Mouse (Mus musculus): ENCODE data around the gene Pth2. TPM values are rescaled to one million over a fixed set of nuclear protein-coding genes. Genes with fewer than 3 reads are reported as not detected.
A peak's percentile ranks its signal among the peaks of the same experiment; 100 is the strongest.
"Not testable (repeated sequence)": the region's sequence is repeated elsewhere in the genome, so short reads cannot be mapped to it uniquely, and the experiment has no call there.

The Pth2 gene
- polyA plus RNA-seq, 1 experiment: not detected

DNA sequence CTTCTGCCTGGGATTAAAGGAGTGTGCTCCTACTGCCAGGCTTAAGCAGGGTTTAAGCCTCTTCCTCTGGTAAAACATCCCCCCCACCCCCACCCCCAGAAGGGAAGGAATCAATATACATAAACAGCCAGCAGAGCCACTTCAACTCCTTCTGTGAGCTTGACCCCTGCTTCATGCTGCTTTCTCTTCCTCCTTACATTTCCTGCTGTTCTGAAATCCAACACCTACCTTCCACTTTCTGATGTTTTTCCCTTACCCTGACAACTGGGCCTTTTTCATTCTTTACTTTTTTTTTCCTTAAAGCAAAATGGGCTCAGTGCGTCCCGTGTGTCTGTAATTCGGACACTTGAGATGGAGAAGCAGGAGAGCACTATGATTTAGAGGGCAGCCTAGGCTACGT is 30.5 kb upstream of the Pth2 start:
- no peak for TF ChIP-seq POLR2A (IDR thresholded peaks at IDR 0.05; ENCODE audit: low read depth, low read length)
- TF ChIP-seq CTCF (IDR thresholded peaks at IDR 0.05; ENCODE audit: borderline replicate concordance, insufficient read depth, low read length): no peak
- Histone ChIP-seq H3K27ac (ENCODE audit: insufficient read depth, low read length) (no peak overlapping the region), H3K4me3 (ENCODE audit: insufficient read depth, low read length) (no peak overlapping the region), H3K4me1 (ENCODE audit: control insufficient read depth, insufficient read depth, low read length) (no peaks in the 10 kb centered on the region)

DNA sequence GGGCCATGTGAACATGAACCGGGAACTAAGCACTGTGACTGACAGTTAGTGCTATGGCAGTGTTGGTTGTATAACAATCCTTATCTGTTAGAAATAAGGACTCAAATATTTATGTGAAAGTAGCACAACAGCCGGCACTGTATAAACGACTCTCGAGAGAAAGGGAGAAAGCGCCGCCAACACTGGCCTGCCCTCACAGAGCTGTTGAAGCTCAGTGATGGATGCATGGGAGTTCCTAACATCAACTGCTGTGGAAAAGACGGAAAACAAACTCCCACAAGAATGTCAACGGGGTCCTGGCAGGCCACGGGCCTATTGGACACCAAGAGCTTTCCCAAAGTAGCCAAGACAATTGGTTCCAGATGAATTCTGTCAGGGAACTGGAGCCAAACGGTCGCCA is 29.5 kb upstream of the Pth2 start:
- Histone ChIP-seq H3K4me1 (ENCODE audit: control insufficient read depth, insufficient read depth, low read length) (no peaks in the 10 kb centered on the region), H3K4me3 (ENCODE audit: insufficient read depth, low read length) (no peak overlapping the region), H3K27ac (ENCODE audit: insufficient read depth, low read length) (no peak overlapping the region)
- TF ChIP-seq CTCF (IDR thresholded peaks at IDR 0.05; ENCODE audit: borderline replicate concordance, insufficient read depth, low read length): no peak
- TF ChIP-seq POLR2A (IDR thresholded peaks at IDR 0.05; ENCODE audit: low read depth, low read length): no peak

DNA sequence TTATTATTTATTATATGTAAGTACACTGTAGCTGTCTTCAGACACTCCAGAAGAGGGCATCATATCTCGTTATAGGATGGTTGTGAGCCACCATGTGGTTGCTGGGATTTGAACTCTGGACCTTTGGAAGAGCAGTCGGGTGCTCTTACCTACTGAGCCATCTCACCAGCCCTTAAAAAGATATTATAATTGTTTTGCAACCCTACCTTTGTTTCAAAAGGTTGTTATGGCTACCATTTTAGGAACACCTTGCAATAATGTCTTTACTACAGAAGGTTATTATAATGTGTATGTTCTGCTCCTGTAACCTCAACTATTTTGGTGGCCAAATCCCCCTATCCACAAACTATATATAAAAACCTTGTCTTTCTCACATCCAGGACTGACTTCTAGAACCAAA is 27.7 kb upstream of the Pth2 start:
- not testable (repeated sequence) for H3K27ac ChIP-seq (ENCODE audit: insufficient read depth, low read length); H3K4me1 ChIP-seq (ENCODE audit: control insufficient read depth, insufficient read depth, low read length); H3K4me3 ChIP-seq (ENCODE audit: insufficient read depth, low read length)

DNA sequence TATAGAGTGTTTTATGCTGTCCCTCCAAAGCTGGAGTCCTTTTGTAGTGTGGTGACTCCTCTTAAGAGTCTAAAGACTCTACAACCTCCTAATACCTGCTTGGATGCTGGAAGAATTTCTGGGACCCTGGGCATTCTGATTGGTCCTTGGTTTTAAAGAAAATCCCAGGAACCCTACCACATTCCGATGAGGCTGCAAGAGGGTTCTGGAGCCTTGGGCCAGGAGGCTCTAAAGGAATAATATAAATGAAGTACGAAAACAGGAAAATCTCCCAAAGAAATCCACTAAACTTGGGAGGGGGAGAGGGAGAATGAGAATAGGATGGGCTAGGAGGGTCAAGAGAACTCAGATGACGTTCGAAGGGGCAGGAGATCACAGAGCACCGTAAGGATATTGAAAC is 27.2 kb upstream of the Pth2 start:
- Histone ChIP-seq H3K4me3 (ENCODE audit: insufficient read depth, low read length) (peak overlapping the region; percentile 72), H3K27ac (ENCODE audit: insufficient read depth, low read length) (peak overlapping the region; percentile 83), H3K4me1 (ENCODE audit: control insufficient read depth, insufficient read depth, low read length) (no peaks in the 10 kb centered on the region)
- TF ChIP-seq CTCF (IDR thresholded peaks at IDR 0.05; ENCODE audit: borderline replicate concordance, insufficient read depth, low read length) (no peak), POLR2A (IDR thresholded peaks at IDR 0.05; ENCODE audit: low read depth, low read length) (no peak; the same call in 1 of the 2 replicates)

DNA sequence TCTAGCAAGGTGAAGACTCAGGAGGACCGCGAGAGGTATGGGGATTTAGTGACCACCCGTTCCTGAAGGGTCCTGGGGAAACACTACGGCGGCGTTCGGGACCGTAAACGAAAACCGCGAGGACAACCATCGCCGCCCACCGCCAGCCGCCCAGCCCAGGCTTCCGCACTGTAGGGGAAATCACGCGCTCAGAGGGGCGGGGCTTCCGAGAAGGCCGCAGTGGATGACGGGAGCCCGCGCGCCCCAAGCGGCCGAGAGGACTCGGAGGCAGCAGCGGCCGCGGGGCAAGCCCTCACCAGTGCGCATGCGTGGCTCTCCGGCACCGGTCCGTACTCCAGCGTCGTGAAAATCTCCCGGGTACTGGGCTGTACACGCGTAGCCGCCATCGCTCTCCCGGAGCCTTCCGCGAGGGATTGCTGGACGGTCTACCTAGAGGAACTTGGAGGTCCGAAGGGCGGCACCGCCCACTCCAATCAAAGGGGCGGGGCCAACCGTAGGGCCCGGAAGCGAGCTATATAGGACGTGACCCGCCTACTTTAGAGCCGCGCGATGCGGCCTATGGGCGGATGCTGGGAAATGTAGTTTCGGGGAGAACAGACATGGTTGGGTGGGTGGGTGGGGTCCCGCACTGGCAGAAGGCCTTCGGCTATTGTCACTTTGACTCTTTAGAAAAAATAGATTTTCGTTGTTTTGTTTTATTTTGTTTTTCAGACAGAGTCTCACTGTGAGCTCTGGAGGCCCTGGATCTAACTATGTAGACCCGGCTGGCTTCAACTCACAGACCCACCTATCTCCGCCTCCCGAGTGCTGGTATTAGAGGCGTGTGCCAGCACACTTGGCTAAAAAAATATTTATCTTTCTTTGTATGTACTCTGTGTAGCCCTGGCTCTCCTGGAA is 26.5 kb upstream of the Pth2 start, which contains the start of the genes Pih1d1 and Aldh16a1:
Pih1d1 (plus strand) TSS at position 208 of the 897 bp plus-strand sequence.
Aldh16a1 (minus strand) TSS at position 489 of the 897 bp plus-strand sequence.
- TF ChIP-seq POLR2A (IDR thresholded peaks at IDR 0.05; ENCODE audit: low read depth, low read length) (peak; percentile 85), CTCF (IDR thresholded peaks at IDR 0.05; ENCODE audit: borderline replicate concordance, insufficient read depth, low read length) (no peak)
- H3K27ac ChIP-seq (ENCODE audit: insufficient read depth, low read length): peak within 1 kb of the TSS; percentile 95
- H3K4me1 ChIP-seq (ENCODE audit: control insufficient read depth, insufficient read depth, low read length): no peaks in the 10 kb centered on the region
- peak within 1 kb of the TSS; percentile 72 for H3K4me3 ChIP-seq (ENCODE audit: insufficient read depth, low read length)

DNA sequence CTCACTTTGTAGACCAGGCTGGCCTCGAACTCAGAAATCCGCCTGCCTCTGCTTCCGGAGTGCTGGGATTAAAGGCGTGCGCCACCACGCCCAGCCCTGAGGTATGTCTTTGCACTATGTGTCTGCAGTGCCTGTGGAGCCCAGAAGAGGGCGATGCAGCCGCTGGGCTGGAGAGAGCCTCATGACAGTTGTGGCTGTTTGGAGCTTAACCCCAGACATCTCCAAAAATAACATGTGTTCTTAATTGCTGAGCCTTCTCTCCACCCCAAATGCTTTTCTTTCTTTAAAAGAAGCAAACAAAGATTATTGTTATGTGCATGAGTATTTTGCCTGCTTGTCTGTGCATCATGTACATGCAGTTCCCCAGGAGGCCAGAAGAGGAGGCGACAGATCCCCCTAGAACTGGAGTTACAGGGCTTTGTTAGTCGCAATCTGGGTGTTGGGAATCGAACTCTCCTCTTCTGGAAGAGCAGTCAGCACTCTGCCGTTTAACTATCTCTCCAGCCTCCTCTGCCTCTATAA is 25.7 kb upstream of the Pth2 start:
- TF ChIP-seq POLR2A (IDR thresholded peaks at IDR 0.05; ENCODE audit: low read depth, low read length) (no peak), CTCF (IDR thresholded peaks at IDR 0.05; ENCODE audit: borderline replicate concordance, insufficient read depth, low read length) (peak; percentile 51; the same call in 1 of the 2 replicates)
- H3K27ac ChIP-seq (ENCODE audit: insufficient read depth, low read length): no peak overlapping the region

DNA sequence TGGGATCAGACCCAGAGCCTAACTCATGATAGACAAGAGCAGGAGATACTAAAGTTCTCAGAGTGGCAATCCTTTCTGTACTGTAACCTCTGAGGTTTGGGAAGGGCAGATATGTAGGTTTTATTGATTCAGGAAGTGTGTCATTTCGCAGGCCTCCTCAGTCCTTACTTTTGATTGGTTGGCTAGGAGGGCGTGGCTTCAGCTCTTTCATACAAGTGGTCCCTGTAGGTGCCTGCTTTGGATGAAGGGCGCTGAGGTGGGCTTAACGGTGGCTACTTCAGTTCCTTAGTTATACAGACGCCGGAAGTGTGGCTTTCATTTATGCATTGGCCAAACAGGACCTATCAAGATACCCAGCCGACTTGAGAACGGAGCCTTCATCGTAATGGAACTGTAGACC is 25.2 kb upstream of the Pth2 start:
- Histone ChIP-seq H3K4me1 (ENCODE audit: control insufficient read depth, insufficient read depth, low read length) (no peaks in the 10 kb centered on the region), H3K27ac (ENCODE audit: insufficient read depth, low read length) (no peak overlapping the region), H3K4me3 (ENCODE audit: insufficient read depth, low read length) (no peak overlapping the region)
- TF ChIP-seq POLR2A (IDR thresholded peaks at IDR 0.05; ENCODE audit: low read depth, low read length) (no peak; the same call in 1 of the 2 replicates), CTCF (IDR thresholded peaks at IDR 0.05; ENCODE audit: borderline replicate concordance, insufficient read depth, low read length) (no peak)

More for the DNA sequence above, 25.7 kb upstream of the Pth2 start:
- H3K4me1 ChIP-seq (ENCODE audit: control insufficient read depth, insufficient read depth, low read length): no peaks in the 10 kb centered on the region
- H3K4me3 ChIP-seq (ENCODE audit: insufficient read depth, low read length): peak overlapping the region; percentile 38

DNA sequence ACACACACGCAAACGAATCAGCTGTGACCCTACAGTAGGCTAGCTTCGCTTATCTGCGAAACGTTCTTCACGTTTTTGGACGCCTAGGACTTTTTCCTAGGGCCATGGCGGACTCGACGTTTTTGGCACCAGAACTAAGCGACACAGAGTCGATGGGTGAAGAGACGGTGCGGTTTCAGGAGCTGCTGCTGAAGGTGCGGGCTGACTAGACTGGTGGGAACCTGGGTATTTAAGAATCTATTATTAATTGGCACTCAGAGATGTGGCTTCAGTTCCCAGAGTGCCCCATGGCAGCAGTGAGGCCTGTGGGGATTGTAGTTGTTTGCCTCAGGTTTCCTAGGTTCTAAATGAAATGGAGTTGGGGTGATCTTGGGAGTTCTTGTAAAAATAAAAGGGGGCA is 24.6 kb upstream of the Pth2 start:
- Histone ChIP-seq H3K4me3 (ENCODE audit: insufficient read depth, low read length) (no peak overlapping the region), H3K4me1 (ENCODE audit: control insufficient read depth, insufficient read depth, low read length) (no peaks in the 10 kb centered on the region), H3K27ac (ENCODE audit: insufficient read depth, low read length) (no peak overlapping the region)
- TF ChIP-seq POLR2A (IDR thresholded peaks at IDR 0.05; ENCODE audit: low read depth, low read length) (no peak), CTCF (IDR thresholded peaks at IDR 0.05; ENCODE audit: borderline replicate concordance, insufficient read depth, low read length) (no peak)

DNA sequence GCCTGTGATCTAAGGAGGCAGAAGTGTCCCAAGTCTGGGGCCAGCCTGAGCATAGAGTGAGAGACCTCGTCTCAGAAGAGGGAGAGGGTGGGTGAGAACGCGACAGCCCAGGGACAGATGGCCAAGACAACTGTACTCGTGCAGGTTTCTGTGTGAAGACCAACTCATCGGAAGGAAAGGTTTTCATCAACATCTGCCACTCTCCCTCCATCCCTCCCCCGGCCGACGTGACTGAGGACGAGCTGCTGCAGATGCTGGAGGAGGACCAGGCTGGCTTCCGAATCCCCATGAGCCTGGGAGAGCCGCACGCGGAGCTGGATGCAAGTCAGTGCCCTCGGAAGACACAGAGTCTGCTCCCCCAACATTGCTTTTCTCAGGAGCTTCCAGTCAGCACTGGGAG is 23.3 kb upstream of the Pth2 start:
- Histone ChIP-seq H3K27ac (ENCODE audit: insufficient read depth, low read length) (no peak overlapping the region), H3K4me1 (ENCODE audit: control insufficient read depth, insufficient read depth, low read length) (no peaks in the 10 kb centered on the region), H3K4me3 (ENCODE audit: insufficient read depth, low read length) (no peak overlapping the region)
- TF ChIP-seq CTCF (IDR thresholded peaks at IDR 0.05; ENCODE audit: borderline replicate concordance, insufficient read depth, low read length) (no peak), POLR2A (IDR thresholded peaks at IDR 0.05; ENCODE audit: low read depth, low read length) (no peak)

DNA sequence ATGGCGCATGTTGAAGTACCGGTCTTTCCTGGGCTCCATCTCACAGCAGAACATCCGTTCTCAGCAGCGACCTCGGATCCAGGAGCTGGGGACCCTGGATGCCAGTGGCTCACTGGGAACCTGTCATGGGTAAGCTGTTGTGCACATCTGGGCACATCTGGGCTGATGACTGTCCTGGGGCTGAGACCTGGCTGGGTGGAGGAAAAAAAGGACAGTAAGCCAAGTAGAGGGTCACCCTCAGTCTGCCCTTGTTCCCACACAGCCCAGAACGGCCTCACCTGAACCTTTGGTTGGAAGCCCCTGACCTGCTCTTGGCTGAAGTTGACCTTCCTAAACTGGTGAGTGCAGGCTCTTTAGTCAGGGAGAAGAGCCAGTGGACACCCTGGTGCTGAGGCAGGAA is 21.8 kb upstream of the Pth2 start:
- Histone ChIP-seq H3K27ac (ENCODE audit: insufficient read depth, low read length) (no peak overlapping the region), H3K4me1 (ENCODE audit: control insufficient read depth, insufficient read depth, low read length) (no peaks in the 10 kb centered on the region), H3K4me3 (ENCODE audit: insufficient read depth, low read length) (no peak overlapping the region)
- TF ChIP-seq CTCF (IDR thresholded peaks at IDR 0.05; ENCODE audit: borderline replicate concordance, insufficient read depth, low read length): no peak
- no peak for TF ChIP-seq POLR2A (IDR thresholded peaks at IDR 0.05; ENCODE audit: low read depth, low read length)

All from embryonic fibroblast, embryonic 13.5 days (primary cell).